Mouse (Mus musculus) urinary bladder, postnatal 36 days (tissue): ENCODE measurements around the gene Ppm1n.
A peak's percentile ranks its signal among the peaks of the same experiment; 100 is the strongest.

Experiments
- DNase-seq, 2 experiments: peaks; one replicate each; pipeline ENCODE4 v3.0.0; 2022; ENCODE audit warnings: low spot score in 2 of 2, mixed read lengths in 1 of 2

The Ppm1n gene

GRCm38 (mm10) chr7:19307739-19308453, 28.0 kb upstream of the Ppm1n start:
- peak in 1 of 2 experiments; percentile 75 for DNase-seq

- no peak for DNase-seq
Observed at GRCm38 (mm10) chr7:19306819-19307738, 27.2 kb upstream of the Ppm1n start.

GRCm38 (mm10) chr7:19305796-19306765, 26.2 kb upstream of the Ppm1n start:
- DNase-seq: no peak

DNA sequence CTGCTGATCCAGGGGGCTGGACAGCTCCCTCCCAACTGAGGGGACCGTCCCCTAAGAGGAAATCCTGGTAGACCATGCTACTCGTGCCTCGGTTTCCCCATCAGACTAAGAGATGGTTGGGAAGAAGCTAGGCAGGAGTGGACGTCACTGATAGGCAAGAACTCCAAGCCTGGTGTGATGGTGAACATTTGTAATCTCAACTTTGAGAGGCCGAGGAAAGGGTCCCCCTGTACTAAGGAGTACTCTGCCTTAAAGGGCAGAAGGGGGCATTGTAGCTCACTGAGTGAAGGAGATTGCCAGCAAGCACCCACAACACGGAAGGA, 25.5 kb upstream of the Ppm1n start:
- DNase-seq: no peak

DNA sequence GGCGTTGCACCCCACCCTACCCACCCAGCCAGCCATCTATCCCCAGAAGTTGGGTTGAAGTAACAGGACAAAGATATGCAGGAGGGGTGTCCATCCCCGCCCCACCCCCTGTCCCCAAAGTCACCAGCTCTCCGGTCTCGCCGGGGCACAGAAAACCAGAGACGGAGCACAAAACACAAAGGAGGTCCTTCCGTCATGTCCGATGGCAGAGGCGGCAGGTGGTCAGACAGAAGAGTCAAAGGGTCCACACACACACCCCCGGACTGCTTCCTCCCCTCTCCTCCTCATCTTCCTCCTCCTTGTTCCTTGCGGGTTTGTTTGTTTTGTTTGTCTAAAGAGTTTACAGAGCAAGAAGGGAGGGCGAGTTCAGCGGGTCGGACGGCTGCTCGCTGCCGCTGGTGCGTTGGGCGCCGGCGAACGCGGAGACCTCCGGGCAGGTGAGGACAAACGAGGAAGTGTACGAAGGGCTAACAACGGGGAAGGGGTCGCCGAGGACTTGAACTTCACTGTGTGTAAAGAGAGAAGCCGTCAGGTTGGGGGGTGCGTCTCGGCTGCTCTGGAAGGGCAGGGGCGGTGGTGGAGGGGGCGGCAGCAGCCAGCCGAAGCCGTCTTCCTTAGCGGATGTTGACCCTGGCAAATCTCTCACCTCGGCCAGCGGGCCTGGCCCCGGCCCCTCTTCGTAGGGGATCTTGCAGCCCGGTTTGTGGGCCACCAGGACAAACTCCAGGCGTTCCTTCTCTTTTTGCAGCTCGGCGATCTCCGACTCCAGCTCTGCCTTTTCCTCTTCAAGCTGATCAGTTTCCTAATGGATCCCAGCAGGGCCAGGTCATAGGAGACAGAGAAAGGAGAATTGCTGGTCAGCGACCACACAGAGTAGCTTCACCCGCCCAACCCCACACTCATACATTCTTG, 24.9 kb upstream of the Ppm1n start:
- DNase-seq: no peak

GRCm38 (mm10) chr7:19303770-19304169, 23.9 kb upstream of the Ppm1n start:
- DNase-seq: peak; percentile 59 to 68

GRCm38 (mm10) chr7:19303046-19303305, 23.1 kb upstream of the Ppm1n start:
- DNase-seq: no peak

- no peak for DNase-seq
Observed at GRCm38 (mm10) chr7:19302264-19303045, 22.6 kb upstream of the Ppm1n start.

GRCm38 (mm10) chr7:19301461-19302263, 21.8 kb upstream of the Ppm1n start:
- no peak for DNase-seq

DNA sequence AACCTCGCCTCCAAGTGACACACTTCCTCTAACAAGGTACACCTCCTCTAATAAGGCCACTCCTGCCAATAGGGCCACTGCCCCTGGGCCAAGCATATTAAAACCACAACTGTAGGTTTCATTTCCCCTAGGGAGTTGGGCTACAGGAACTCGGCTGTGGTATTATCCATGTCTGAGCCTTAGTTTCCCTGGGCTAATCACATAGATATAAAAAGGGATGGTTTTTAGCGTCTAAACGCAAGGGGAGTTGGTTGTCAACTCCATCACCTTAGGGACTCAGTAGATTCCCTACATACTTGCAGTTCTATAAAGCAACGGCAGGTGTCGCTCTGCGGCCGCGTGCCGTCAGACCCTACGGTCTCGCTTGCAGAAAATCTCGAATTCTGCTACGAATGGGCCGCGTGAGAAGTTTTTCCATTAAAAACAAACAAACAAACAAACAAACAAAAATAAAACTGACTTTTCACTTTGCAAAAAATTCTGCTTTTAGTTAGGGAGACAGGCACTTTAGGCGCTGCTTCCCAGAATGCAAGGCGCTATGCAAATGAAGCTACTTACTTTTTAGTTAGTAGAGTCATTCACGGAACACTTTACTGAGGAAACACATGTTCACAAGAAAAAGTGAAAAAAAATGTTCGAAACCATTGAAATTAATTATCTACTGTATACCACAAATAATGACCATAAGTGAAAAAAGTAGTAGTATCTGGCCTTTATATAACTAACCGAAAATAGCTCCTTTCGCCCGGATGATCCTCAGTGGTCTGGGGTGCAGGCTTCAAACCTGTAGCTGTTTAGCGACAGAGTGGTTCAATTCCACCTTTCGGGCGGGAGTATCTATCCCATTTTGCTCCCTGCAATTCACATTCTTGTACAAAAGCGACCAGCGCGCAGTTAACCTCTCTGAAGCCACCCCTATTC, 20.9 kb upstream of the Ppm1n start:
- peak; percentile 68 for DNase-seq

GRCm38 (mm10) chr7:19299194-19299593, 19.3 kb upstream of the Ppm1n start:
- DNase-seq: no peak

GRCm38 (mm10) chr7:19297794-19298193, 17.9 kb upstream of the Ppm1n start:
- DNase-seq: no peak

- no peak for DNase-seq
Observed at GRCm38 (mm10) chr7:19297034-19297433, 17.2 kb upstream of the Ppm1n start.

GRCm38 (mm10) chr7:19295503-19296185, 15.8 kb upstream of the Ppm1n start:
- peak; percentile 91 to 96 for DNase-seq

DNA sequence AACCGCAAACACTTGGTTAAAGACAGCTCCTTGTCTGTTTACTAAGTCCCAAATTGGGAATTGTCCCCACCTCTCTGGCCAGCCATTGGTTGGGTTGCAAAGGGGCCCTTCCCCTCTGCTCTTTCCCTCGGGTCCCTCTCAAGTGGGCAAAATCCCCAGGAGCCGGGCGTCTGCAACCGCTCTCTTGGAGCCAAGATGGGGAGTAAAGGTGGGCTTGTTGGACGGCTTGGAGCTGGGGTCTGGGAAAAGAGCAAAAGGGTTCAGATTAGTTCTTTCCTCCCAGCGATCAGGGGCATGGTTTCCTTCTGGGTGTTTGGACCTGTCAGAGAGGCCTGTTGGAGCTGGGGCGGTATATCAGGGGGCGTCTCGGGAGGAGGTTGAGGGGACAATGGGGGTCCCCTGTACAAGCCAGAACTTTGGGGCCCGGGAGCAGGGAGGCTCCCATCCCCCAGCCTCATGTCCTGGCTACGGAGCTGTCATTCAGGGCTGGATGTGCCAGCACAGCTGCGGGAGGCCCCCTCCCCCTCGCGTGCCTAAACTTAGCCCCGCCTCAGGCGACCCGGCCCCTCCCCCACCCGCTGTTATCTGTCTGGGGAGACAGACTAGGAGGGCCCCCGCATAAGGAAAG, 11.2 kb upstream of the Ppm1n start:
- no peak for DNase-seq

GRCm38 (mm10) chr7:19284763-19285162, 4.9 kb upstream of the Ppm1n start:
- no peak for DNase-seq

- no peak for DNase-seq
Observed at GRCm38 (mm10) chr7:19283406-19283804, 3.5 kb upstream of the Ppm1n start.
